8 mouse cellular contexts compared by ENCODE assay signal in the genomic region with DNA sequence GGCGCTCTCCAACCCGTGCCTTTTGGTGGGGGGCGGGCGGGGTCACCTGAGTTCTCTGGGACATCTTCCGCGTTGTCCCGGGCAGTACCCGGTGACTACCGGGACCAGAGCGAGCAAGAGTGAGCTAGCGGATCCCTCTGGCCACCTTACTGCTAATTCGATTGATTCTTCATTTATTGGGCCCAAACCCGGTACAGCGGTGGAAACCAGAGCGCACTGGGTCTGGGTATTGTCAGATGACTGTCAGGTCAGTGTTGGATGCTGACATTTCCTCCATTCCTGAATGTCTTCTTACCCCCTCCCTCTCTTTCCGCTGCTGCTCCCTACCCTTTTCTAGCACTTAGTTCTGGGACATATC. TPM values are rescaled to one million over a fixed set of nuclear protein-coding genes. Genes with fewer than 3 reads are reported as not detected.
DNase-seq lines count a peak whose midpoint lies in the region; ATAC-seq lines count a peak whose summit lies in the region.

No protein-coding gene starts in this region.

- no peak for DNase-seq in kidney, postnatal 4 days
- no peak for DNase-seq in embryonic facial prominence, embryonic 11.5 days (ENCODE audit: low spot score)
- DNase-seq in left cerebral cortex, adult 9 months (ENCODE audit: low spot score in 2 of 2) = no peak
- DNase-seq in gastrocnemius, postnatal 14 days = no peak
- DNase-seq in frontal cortex, postnatal 14 days (ENCODE audit: low spot score in 2 of 2) = no peak

- no peaks in the 10 kb centered on the region for H3K9me3 ChIP-seq in kidney, embryonic 16.5 days (ENCODE audit: low read length)
- H3K9me3 ChIP-seq in embryonic facial prominence, embryonic 11.5 days (replicated peaks; ENCODE audit: control insufficient read depth, low read length) = no peaks in the 10 kb centered on the region
- no peaks in the 10 kb centered on the region for H3K9me3 ChIP-seq in hindbrain, embryonic 13.5 days
- H3K9me3 ChIP-seq in midbrain, embryonic 15.5 days = no peaks in the 10 kb centered on the region

- WGBS in kidney, embryonic 16.5 days = 0% methylated on average over 16 of the region's 16 CpGs
- under 1% methylated on average over 16 of the region's 16 CpGs for WGBS in embryonic facial prominence, embryonic 11.5 days
- WGBS in hindbrain, embryonic 13.5 days = under 1% methylated on average over 16 of the region's 16 CpGs
- 0% methylated on average over 16 of the region's 16 CpGs for WGBS in midbrain, embryonic 15.5 days

- H3K27ac ChIP-seq in kidney, embryonic 16.5 days (ENCODE audit: low read length) = peak overlapping the region; percentile 79; the same call in 1 of the 2 replicates
- peak overlapping the region; percentile 52; the same call in 1 of the 2 replicates for H3K27ac ChIP-seq in embryonic facial prominence, embryonic 11.5 days (replicated peaks; ENCODE audit: low read depth, low read length)
- peak overlapping the region; percentile 96 for H3K27ac ChIP-seq in hindbrain, embryonic 13.5 days
- peak overlapping the region; percentile 86 for H3K27ac ChIP-seq in midbrain, embryonic 15.5 days

- H3K4me2 ChIP-seq in kidney, embryonic 16.5 days (replicated peaks; ENCODE audit: low read depth, low read length) = peak overlapping the region; percentile 99
- peak overlapping the region; percentile 97 for H3K4me2 ChIP-seq in embryonic facial prominence, embryonic 11.5 days (ENCODE audit: low read depth, low read length)
- H3K4me2 ChIP-seq in hindbrain, embryonic 13.5 days = peak overlapping the region; percentile 92
- peak overlapping the region; percentile 99 for H3K4me2 ChIP-seq in midbrain, embryonic 15.5 days

- no peak for ATAC-seq in kidney, embryonic 16.5 days (ENCODE audit: low FRiP score, low TSS enrichment)
- ATAC-seq in embryonic facial prominence, embryonic 11.5 days (replicated peaks; ENCODE audit: insufficient number of reproducible peaks, low FRiP score, low TSS enrichment, low read depth) = no peak
- no peak for ATAC-seq in hindbrain, embryonic 13.5 days (ENCODE audit: low FRiP score)
- peak; percentile 10 for ATAC-seq in midbrain, embryonic 15.5 days (replicated peaks)

- no peaks in the 10 kb centered on the region for H3K36me3 ChIP-seq in kidney, embryonic 16.5 days (ENCODE audit: insufficient read depth, low read length)
- no peaks in the 10 kb centered on the region for H3K36me3 ChIP-seq in embryonic facial prominence, embryonic 11.5 days (replicated peaks; ENCODE audit: control insufficient read depth, insufficient read depth, low read depth, low read length)
- H3K36me3 ChIP-seq in hindbrain, embryonic 13.5 days = peaks cover 4% of the 10 kb centered on the region; the same call in 1 of the 2 replicates
- H3K36me3 ChIP-seq in midbrain, embryonic 15.5 days (replicated peaks) = no peaks in the 10 kb centered on the region

- intact Hi-C loops in gastrocnemius, postnatal 14 days (cut with DNase I; ENCODE audit: low total_unique reads) = no loop called here

- peak overlapping the region; percentile 73 for H3K4me3 ChIP-seq in kidney, embryonic 16.5 days (ENCODE audit: low read length)
- peak overlapping the region; percentile 79 for H3K4me3 ChIP-seq in embryonic facial prominence, embryonic 11.5 days (ENCODE audit: low read depth, low read length)
- peak overlapping the region; percentile 90 for H3K4me3 ChIP-seq in hindbrain, embryonic 13.5 days
- peak overlapping the region; percentile 92 for H3K4me3 ChIP-seq in midbrain, embryonic 15.5 days

- peak overlapping the region; percentile 78 for H3K9ac ChIP-seq in kidney, embryonic 16.5 days (replicated peaks; ENCODE audit: low read length)
- peak overlapping the region; percentile 75 for H3K9ac ChIP-seq in embryonic facial prominence, embryonic 11.5 days (replicated peaks; ENCODE audit: low read length)
- H3K9ac ChIP-seq in hindbrain, embryonic 13.5 days = peak overlapping the region; percentile 95
- peak overlapping the region; percentile 78 for H3K9ac ChIP-seq in midbrain, embryonic 15.5 days

- H3K4me1 ChIP-seq in kidney, embryonic 16.5 days (ENCODE audit: insufficient read depth, low read length) = peaks cover 27% of the 10 kb centered on the region
- H3K4me1 ChIP-seq in embryonic facial prominence, embryonic 11.5 days (ENCODE audit: control insufficient read depth, insufficient read depth, low read length) = peaks cover 8% of the 10 kb centered on the region
- H3K4me1 ChIP-seq in hindbrain, embryonic 13.5 days (replicated peaks) = peaks cover 67% of the 10 kb centered on the region
- peaks cover 30% of the 10 kb centered on the region for H3K4me1 ChIP-seq in midbrain, embryonic 15.5 days

- H3K27me3 ChIP-seq in kidney, embryonic 16.5 days (ENCODE audit: insufficient read depth, low read length) = peaks cover 44% of the 10 kb centered on the region
- peaks cover 15% of the 10 kb centered on the region for H3K27me3 ChIP-seq in embryonic facial prominence, embryonic 11.5 days (ENCODE audit: control insufficient read depth, insufficient read depth, low read length)
- peaks cover 16% of the 10 kb centered on the region for H3K27me3 ChIP-seq in hindbrain, embryonic 13.5 days
- H3K27me3 ChIP-seq in midbrain, embryonic 15.5 days (replicated peaks) = peaks cover 25% of the 10 kb centered on the region

RNA-seq across cellular contexts. Expression of a gene that starts 0.7 kb away (rescaled TPM):
- polyA plus RNA-seq in kidney, embryonic 16.5 days (2015; fragmentation: Nextera tagmentation; extraction: Ambion mirVana) = 11.7 and 17.6 TPM in 2 replicates
- polyA plus RNA-seq in embryonic facial prominence, embryonic 11.5 days (2014; fragmentation: Nextera tagmentation; extraction: Ambion mirVana) = 3.7 and 4.9 TPM in 2 replicates
- polyA plus RNA-seq in hindbrain, embryonic 13.5 days (2015; fragmentation: Nextera tagmentation; extraction: Ambion mirVana) = 37.1 and 39.9 TPM in 2 replicates
- polyA plus RNA-seq in midbrain, embryonic 15.5 days (2015; fragmentation: Nextera tagmentation; extraction: Ambion mirVana) = 9.8 and 11.1 TPM in 2 replicates
- 1 to 10 TPM; 5.0 to 5.3 TPM for total RNA-seq in gastrocnemius, postnatal 14 days (2021)
